Mouse (Mus musculus) intestine, embryonic 16.5 days (tissue): ENCODE measurements around the gene Col26a1. TPM values are rescaled to one million over a fixed set of nuclear protein-coding genes. Genes with fewer than 3 reads are reported as not detected.

Experiments
- ATAC-seq: fragments of 200-750 bp; cut with Nextera tagmentation; 2 replicates; pipeline ENCODE4 v1.8.0; 2017; ENCODE audit warnings: moderate TSS enrichment, moderate library complexity
- H3K27ac ChIP-seq: fragments of 300-500 bp; sonication (generic); 2 replicates; pipeline ENCODE4 v1.5.1; 2014; ENCODE audit warnings: mild to moderate bottlenecking, low read length
- H3K27me3 ChIP-seq: fragments of 300-500 bp; sonication (generic); replicated peaks from 2 replicates; pipeline ENCODE4 v1.6.1; 2014; ENCODE audit warnings: low read length, control low read depth, mixed read lengths; ENCODE audit not compliant: control insufficient read depth, insufficient read depth
- H3K36me3 ChIP-seq: fragments of 300-500 bp; sonication (generic); 2 replicates; pipeline ENCODE4 v1.6.1; 2014; ENCODE audit warnings: low read length, control low read depth; ENCODE audit not compliant: control insufficient read depth, insufficient read depth
- H3K4me1 ChIP-seq: fragments of 300-500 bp; sonication (generic); 2 replicates; pipeline ENCODE4 v1.6.1; 2014; ENCODE audit warnings: low read length, control low read depth, mixed read lengths; ENCODE audit not compliant: control insufficient read depth, insufficient read depth
- H3K4me2 ChIP-seq: fragments of 300-500 bp; sonication (generic); 2 replicates; pipeline ENCODE4 v1.6.1; 2014; ENCODE audit warnings: low read depth, low read length, control low read depth
- H3K4me3 ChIP-seq: fragments of 300-500 bp; sonication (generic); 2 replicates; pipeline ENCODE4 v1.5.1; 2014; ENCODE audit warnings: mild to moderate bottlenecking, low read length
- H3K9ac ChIP-seq: fragments of 300-500 bp; sonication (generic); 2 replicates; pipeline ENCODE4 v1.6.1; 2014; ENCODE audit warnings: low read depth, low read length
- H3K9me3 ChIP-seq: fragments of 300-500 bp; sonication (generic); 2 replicates; pipeline ENCODE4 v1.6.1; 2016; ENCODE audit warnings: low read length, control low read depth; ENCODE audit not compliant: control insufficient read depth
- WGBS: fragments of 180-500 bp; shearing (Covaris S2); extraction: QIAGEN DNeasy Blood & Tissue Kit; methylation state at CpG from one replicate; pipeline ENCODE4 v1.1.7; 2014; 5-methylcytosine and 5-hydroxymethylcytosine counted together
- polyA plus RNA-seq: library from polyadenylated mRNA; unstranded; fragments of >200 nt; fragmentation: Nextera tagmentation; extraction: Ambion mirVana; gene quantifications from 2 replicates; pipeline ENCODE4 v1.2.1, GENCODE M21; 2015

Gene Col26a1
- 5.5 and 6.8 TPM in 2 replicates for polyA plus RNA-seq

DNA sequence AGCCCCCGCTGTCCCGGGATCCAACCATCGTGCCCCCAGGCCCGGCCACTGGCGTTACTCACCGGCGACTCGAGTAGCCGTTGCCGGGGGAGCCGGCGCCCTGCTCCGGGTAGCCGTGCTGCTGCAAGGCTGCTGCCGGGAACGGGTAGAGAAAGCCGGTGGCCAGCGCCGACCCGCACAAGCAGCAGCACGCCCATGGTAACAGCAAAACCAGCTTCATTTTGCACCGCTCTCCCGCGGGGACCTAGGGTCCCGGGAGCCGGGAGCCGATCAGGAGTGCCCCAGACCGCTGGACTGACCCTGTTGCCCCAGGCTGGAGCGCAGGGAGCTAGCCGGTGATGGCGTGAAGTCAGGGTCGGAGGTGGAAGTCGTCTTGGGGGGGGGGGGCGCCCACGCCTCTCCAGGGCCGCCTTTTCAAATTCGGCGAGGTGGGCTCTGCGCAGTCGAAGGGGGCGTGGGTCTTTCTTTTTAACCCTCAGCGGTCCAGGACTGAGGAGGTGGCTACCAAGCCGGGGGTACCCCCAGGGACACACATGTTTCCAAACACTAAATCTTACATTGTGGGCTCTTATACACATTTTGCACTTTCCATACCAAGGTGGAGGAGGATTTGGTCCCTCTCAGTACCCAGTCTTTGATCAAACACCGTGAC is at the start of gene Col26a1:
Gene Col26a1, minus strand, starts transcription at position 422 of the 652 bp plus-strand sequence.
- no peak for ATAC-seq
- Histone ChIP-seq H3K4me3 (peak within 1 kb of the TSS; percentile 53), H3K27ac (peak within 1 kb of the TSS; percentile 16; the same call in 1 of the 2 replicates), H3K9me3 (no peaks in the 10 kb centered on the region), H3K4me2 (peak within 1 kb of the TSS; percentile 79), H3K36me3 (no peaks in the 10 kb centered on the region), H3K4me1 (peaks cover 13% of the 10 kb centered on the region), H3K9ac (peak within 1 kb of the TSS; percentile 67), H3K27me3 (peaks cover 18% of the 10 kb centered on the region)
- 1% methylated on average over 43 of the region's 44 CpGs for WGBS

GRCm38 (mm10) chr5:136931896-136932295 is 48.9 kb upstream of the Col26a1 start:
- Histone ChIP-seq H3K27ac (no peak overlapping the region), H3K4me2 (no peak overlapping the region), H3K36me3 (no peaks in the 10 kb centered on the region), H3K9me3 (no peaks in the 10 kb centered on the region), H3K9ac (no peak overlapping the region), H3K4me3 (no peak overlapping the region), H3K27me3 (no peaks in the 10 kb centered on the region), H3K4me1 (no peaks in the 10 kb centered on the region)
- no peak for ATAC-seq
- WGBS, result 79% methylated on average over 14 of the region's 14 CpGs

- Histone ChIP-seq H3K27ac (no peak overlapping the region), H3K36me3 (no peaks in the 10 kb centered on the region), H3K9ac (no peak overlapping the region), H3K27me3 (no peaks in the 10 kb centered on the region), H3K4me2 (no peak overlapping the region), H3K4me1 (0 out of 2 replicates have a peak, but pooled peaks cover 2% of the 10 kb centered on the region), H3K9me3 (no peaks in the 10 kb centered on the region), H3K4me3 (no peak overlapping the region)
- ATAC-seq, result peak; percentile 83
- 13% methylated on average over 4 of the region's 4 CpGs for WGBS
These were observed 46.1 kb upstream of the Col26a1 start for GRCm38 (mm10) chr5:136929073-136929472.

GRCm38 (mm10) chr5:136923751-136924478 is 40.9 kb upstream of the Col26a1 start:
- ATAC-seq, result peak; percentile 94

GRCm38 (mm10) chr5:136922830-136923229 is 39.8 kb upstream of the Col26a1 start:
- Histone ChIP-seq H3K4me2 (no peak overlapping the region), H3K9ac (no peak overlapping the region), H3K27ac (no peak overlapping the region), H3K27me3 (no peaks in the 10 kb centered on the region), H3K4me3 (no peak overlapping the region), H3K9me3 (no peaks in the 10 kb centered on the region), H3K4me1 (peaks cover 4% of the 10 kb centered on the region), H3K36me3 (no peaks in the 10 kb centered on the region)
- ATAC-seq, result no peak
- 85% methylated on average over 9 of the region's 9 CpGs for WGBS

More at GRCm38 (mm10) chr5:136923751-136924478, 40.9 kb upstream of the Col26a1 start:
- Histone ChIP-seq H3K36me3 (no peaks in the 10 kb centered on the region), H3K27me3 (no peaks in the 10 kb centered on the region), H3K4me1 (peaks cover 4% of the 10 kb centered on the region), H3K4me3 (no peak overlapping the region), H3K27ac (peak overlapping the region; percentile 85), H3K9me3 (no peaks in the 10 kb centered on the region), H3K4me2 (no peak overlapping the region), H3K9ac (no peak overlapping the region)
- 50% methylated on average over 7 of the region's 7 CpGs for WGBS

DNA sequence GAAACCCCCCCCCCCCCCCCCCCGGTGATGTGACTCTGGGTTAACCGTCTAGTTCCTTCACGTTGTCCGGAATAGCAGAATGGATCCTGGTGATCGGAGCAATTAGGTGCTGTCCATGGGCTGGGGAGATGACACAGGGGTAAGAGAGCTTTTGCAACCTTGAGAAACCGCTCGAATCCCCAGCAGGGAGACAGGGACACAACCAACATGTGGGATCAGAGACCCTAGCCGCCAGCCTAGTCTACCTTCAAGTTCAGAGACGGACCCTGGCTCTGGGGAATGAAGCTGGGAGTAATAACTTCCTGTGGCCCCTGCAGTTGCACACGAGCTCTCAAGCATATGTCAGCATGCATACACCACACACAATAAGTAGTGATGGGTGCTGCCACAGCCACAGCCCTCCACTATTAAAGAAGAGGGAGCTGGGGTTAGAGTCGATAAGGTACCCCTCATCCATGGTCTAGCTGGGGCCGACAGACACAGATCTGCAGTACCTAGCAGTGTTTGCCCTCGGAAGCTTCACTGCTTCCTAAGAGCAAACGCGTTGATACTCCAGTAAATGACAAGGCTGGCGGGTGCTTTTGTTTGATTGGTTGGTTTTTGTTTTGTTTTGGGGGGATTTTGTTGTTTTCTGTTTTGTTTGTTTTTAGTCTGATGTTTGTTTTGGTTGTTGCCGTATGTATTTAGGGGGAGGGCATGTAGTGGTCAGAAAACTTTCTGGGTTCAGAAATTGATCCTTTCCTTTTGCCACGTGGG is 36.7 kb upstream of the Col26a1 start:
- Histone ChIP-seq H3K36me3 (no peaks in the 10 kb centered on the region), H3K4me3 (peak overlapping the region; percentile 71), H3K9ac (peak overlapping the region; percentile 75), H3K4me1 (peaks cover 4% of the 10 kb centered on the region), H3K9me3 (no peaks in the 10 kb centered on the region), H3K4me2 (peak overlapping the region; percentile 97), H3K27me3 (no peaks in the 10 kb centered on the region), H3K27ac (no peak overlapping the region)
- 23% methylated on average over 17 of the region's 18 CpGs for WGBS
- 0 out of 2 replicates have a peak, but pooled peaks have one; percentile 0 for ATAC-seq

- H3K4me1 ChIP-seq, result peaks cover 2% of the 10 kb centered on the region
- H3K9ac ChIP-seq, result peak overlapping the region; percentile 75
- WGBS, result 3% methylated on average over 38 of the region's 38 CpGs
- peak; percentile 87 for ATAC-seq
- peak overlapping the region; percentile 71 for H3K4me3 ChIP-seq
- no peaks in the 10 kb centered on the region for H3K27me3 ChIP-seq
- H3K27ac ChIP-seq, result peak overlapping the region; percentile 29; the same call in 1 of the 2 replicates
- H3K4me2 ChIP-seq, result peak overlapping the region; percentile 97
- H3K36me3 ChIP-seq, result no peaks in the 10 kb centered on the region
- H3K9me3 ChIP-seq, result no peaks in the 10 kb centered on the region
These were observed 35.9 kb upstream of the Col26a1 start for GRCm38 (mm10) chr5:136918655-136919472.

DNA sequence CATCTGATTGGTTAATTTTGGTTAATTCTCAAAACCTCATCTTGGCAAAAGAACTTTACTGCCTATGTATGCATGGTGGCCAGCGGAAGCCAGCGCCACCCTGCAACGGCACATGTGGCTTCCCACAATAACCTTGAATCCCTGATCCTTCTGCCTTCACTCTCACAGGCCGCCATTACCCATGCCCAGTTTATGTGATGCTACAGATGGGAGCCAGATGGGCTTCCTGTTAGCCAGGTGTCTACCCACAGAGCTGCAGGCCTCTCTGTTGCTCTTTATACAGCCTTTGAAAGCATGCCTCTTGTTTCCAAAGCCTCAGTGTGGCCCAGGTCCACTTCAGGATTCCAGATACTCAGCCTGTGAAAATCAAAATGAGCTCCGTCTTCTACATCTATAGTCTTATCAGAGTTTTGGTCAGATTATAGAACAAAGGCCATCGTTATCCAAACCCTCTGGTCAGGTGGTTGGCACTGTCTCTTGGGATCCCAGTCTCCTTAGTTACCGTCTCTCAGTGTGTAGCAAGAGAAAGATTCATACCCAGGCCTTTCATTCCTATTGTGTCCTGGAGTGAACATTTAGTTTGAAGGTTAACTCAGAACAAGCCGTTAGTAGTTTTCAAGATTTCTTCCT is 34.7 kb upstream of the Col26a1 start:
- no peaks in the 10 kb centered on the region for H3K27me3 ChIP-seq
- H3K4me1 ChIP-seq, result no peaks in the 10 kb centered on the region; the same call in none of the 2 replicates
- no peak overlapping the region for H3K9ac ChIP-seq
- WGBS, result 97% methylated on average over 8 of the region's 8 CpGs
- no peak for ATAC-seq
- H3K4me2 ChIP-seq, result no peak overlapping the region
- no peaks in the 10 kb centered on the region for H3K36me3 ChIP-seq
- no peak overlapping the region for H3K4me3 ChIP-seq
- no peaks in the 10 kb centered on the region for H3K9me3 ChIP-seq
- no peak overlapping the region for H3K27ac ChIP-seq
